Mouse (Mus musculus) liver, adult 2 months (tissue): ENCODE data around the gene Rrbp1.

Experiments used
- CTCF ChIP-seq: fragments of 200-500 bp; IDR thresholded peaks from 2 replicates; pipeline ENCODE4 v1.5.1; 2011; ENCODE audit warnings: low read depth, low read length, control low read depth
- POLR2A ChIP-seq: fragments of 200-500 bp; IDR thresholded peaks from 2 replicates; pipeline ENCODE4 v1.6.1; 2011; ENCODE audit warnings: low read length, control low read depth; ENCODE audit not compliant: insufficient read depth; ENCODE audit errors: extremely low read depth

DNA sequence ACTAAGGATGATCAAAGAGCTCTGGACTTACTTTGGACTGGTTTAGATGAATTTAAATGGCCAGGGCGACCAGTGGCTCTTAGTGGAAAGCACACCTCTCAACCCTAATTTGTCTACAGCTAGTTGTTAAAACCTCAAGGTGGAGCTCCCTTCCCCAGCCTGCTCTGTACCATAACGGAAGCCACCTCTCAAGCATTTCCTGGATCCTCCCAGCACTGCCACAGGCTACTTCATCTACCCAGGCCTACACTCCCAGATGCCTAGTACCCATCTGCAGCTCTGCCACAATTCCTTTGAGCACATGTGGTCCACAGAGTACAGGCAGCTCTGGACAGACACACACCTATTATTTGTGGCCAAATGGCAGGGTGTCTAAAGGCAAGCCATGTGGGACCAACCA is 27.6 kb downstream of the Rrbp1 start:
- no peak for TF ChIP-seq POLR2A
- no peak for TF ChIP-seq CTCF
